Mouse (Mus musculus) forebrain, embryonic 10.5 days (tissue): ENCODE results near the gene Dlg2. TPM values are rescaled to one million over a fixed set of nuclear protein-coding genes. Genes with fewer than 3 reads are reported as not detected.

Source experiments
- DNase-seq: peaks from one replicate; pipeline ENCODE4 v3.0.0-alpha.2; 2017; ENCODE audit warnings: low spot score; ENCODE audit errors: extremely low spot score
- H3K27ac ChIP-seq: fragments of 300-500 bp; sonication (generic); 2 replicates; pipeline ENCODE4 v1.5.1; 2016; ENCODE audit warnings: mild to moderate bottlenecking
- H3K27me3 ChIP-seq: fragments of 300-500 bp; sonication (generic); 2 replicates; pipeline ENCODE4 v1.6.1; 2016; ENCODE audit warnings: mild to moderate bottlenecking; ENCODE audit not compliant: poor library complexity, severe bottlenecking
- H3K36me3 ChIP-seq: fragments of 300-500 bp; sonication (generic); replicated peaks from 2 replicates; pipeline ENCODE4 v1.6.1; 2016; ENCODE audit warnings: mild to moderate bottlenecking, moderate library complexity
- H3K4me1 ChIP-seq: fragments of 300-500 bp; sonication (generic); 2 replicates; pipeline ENCODE4 v1.6.1; 2016
- H3K4me3 ChIP-seq: fragments of 300-500 bp; sonication (generic); 2 replicates; pipeline ENCODE4 v1.5.1; 2016; ENCODE audit warnings: mild to moderate bottlenecking, moderate library complexity
- H3K9me3 ChIP-seq: fragments of 300-500 bp; sonication (generic); 2 replicates; pipeline ENCODE4 v1.6.1; 2016; ENCODE audit warnings: mild to moderate bottlenecking, moderate library complexity
- WGBS: fragments of 180-500 bp; shearing (Covaris S2); methylation state at CpG from one replicate; pipeline ENCODE4 v1.1.7; 2016; 5-methylcytosine and 5-hydroxymethylcytosine counted together
- polyA plus RNA-seq: library from polyadenylated mRNA; unstranded; fragments of >200 nt; fragmentation: Nextera tagmentation; extraction: Ambion mirVana; gene quantifications from 2 replicates; pipeline ENCODE4 v1.2.1, GENCODE M21; 2016

The Dlg2 gene
- polyA plus RNA-seq, 1 experiment from 2014 or later, result 0.95 TPM

DNA sequence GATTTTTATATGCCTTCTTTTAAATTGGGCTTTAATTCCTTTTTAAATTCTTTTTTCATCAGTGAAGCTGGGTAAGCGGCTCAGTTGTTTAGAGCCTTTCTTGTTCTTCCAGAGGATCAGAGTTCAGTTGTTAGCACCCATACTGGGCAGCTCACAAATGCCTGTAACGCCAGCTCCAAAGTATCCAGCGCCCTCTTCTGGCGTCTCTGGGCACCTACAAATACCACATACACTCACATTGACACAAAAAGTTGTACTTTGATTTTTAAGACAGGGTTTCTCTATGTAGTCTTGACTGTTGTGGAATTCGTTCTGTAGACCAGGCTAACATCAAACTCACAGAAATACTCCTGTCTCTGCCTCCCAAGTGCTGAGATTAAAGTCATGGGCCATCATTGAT lies 1932.0 kb downstream of the Dlg2 start:
- H3K36me3 ChIP-seq, result no peaks in the 10 kb centered on the region
- H3K27ac ChIP-seq, result no peak overlapping the region
- no peaks in the 10 kb centered on the region for H3K27me3 ChIP-seq
- WGBS, result 69% methylated on average over 5 of the region's 5 CpGs
- no peaks in the 10 kb centered on the region for H3K4me1 ChIP-seq
- H3K9me3 ChIP-seq, result no peaks in the 10 kb centered on the region
- DNase-seq, result no peak
- no peak overlapping the region for H3K4me3 ChIP-seq

DNA sequence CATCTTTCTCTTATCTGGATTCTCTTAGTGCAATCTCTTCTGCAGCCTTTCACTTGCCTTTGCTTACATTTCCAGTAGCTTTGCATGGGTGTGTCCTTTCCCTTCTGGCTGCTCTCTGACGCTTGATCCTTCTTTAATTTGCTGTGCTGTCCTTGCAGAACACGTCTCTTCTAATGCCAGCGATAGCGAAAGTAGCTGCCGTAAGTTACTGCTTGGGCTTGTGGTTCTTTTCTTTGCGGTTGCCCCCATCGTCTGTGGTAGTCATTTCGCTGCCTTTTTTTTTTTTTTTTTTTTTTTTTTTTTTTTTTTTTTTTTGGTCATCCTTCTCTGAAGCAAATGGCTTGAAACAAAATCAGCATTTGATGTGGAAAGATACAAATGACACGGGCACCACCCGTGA lies 1944.0 kb downstream of the Dlg2 start:
- Histone ChIP-seq H3K4me1 (no peaks in the 10 kb centered on the region), H3K27me3 (no peaks in the 10 kb centered on the region), H3K27ac (no peak overlapping the region), H3K9me3 (no peaks in the 10 kb centered on the region), H3K36me3 (no peaks in the 10 kb centered on the region), H3K4me3 (no peak overlapping the region)
- DNase-seq, result no peak
- WGBS, result 86% methylated on average over 10 of the region's 10 CpGs

DNA sequence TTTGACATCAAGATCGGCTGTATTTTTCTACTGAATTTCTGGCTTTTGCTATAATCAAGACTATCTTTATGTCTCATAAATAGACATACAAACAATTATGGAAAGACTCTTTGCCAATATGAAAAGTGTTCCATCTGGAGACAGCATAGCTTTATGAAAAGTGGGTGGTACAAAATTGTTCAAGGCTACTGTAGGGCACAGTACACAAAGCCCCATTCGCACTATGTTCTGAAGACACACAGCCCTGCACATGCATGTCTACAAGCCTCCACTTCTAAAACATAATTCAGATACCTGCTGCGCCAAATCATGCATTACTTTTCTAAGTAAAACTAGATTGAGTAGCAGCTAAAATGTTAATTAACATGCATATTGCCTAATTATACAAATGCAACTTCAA lies 1946.5 kb downstream of the Dlg2 start:
- H3K36me3 ChIP-seq, result no peaks in the 10 kb centered on the region
- no peaks in the 10 kb centered on the region for H3K4me1 ChIP-seq
- H3K9me3 ChIP-seq, result no peaks in the 10 kb centered on the region
- no peaks in the 10 kb centered on the region for H3K27me3 ChIP-seq
- 91% methylated on average over 3 of the region's 3 CpGs for WGBS
- H3K27ac ChIP-seq, result no peak overlapping the region
- no peak for DNase-seq
- no peak overlapping the region for H3K4me3 ChIP-seq

DNA sequence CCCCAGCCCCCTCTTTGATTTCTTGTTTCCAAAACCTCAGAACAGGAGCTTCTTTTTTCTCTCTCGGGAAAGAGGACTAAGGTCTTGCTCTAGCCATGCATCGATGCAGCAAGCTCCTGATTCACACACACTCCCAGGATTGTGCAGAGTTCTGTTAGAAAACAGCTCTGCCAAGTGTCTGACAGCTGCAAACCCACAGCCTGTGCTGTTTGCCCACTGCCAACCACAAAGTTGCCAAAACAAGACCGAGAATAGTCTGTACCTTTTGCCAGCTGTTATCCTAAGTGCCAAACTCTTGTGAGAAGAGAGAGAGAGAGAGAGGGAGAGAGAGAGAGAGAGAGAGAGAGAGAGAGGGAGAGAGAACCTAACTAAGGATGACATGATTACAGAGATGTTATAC lies 1948.2 kb downstream of the Dlg2 start:
- DNase-seq, result no peak
- Histone ChIP-seq H3K36me3 (no peaks in the 10 kb centered on the region), H3K4me1 (no peaks in the 10 kb centered on the region), H3K27me3 (no peaks in the 10 kb centered on the region), H3K4me3 (no peak overlapping the region), H3K9me3 (no peaks in the 10 kb centered on the region), H3K27ac (no peak overlapping the region)
- WGBS, result 86% methylated on average over 3 of the region's 3 CpGs

DNA sequence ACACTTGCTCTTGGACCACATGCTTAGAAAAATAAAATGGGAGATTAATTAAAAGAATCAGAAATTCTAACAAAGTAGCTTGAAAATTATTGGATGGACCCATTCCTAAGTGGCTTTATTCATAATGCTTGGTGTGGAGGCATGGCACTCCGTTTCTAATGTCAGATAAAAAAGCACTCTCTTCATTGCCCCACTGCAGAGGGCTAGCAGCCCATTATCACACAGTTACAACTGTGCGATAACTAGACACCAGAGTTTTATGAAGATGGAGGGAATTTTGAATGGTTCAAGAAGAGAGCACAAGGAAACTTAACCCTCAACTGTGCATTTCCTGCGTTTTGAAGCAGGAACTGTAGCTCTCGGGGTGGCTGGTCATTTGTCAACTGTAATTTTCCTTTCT lies 1950.8 kb downstream of the Dlg2 start:
- Histone ChIP-seq H3K27me3 (no peaks in the 10 kb centered on the region), H3K4me3 (no peak overlapping the region), H3K9me3 (no peaks in the 10 kb centered on the region), H3K36me3 (no peaks in the 10 kb centered on the region), H3K27ac (no peak overlapping the region), H3K4me1 (no peaks in the 10 kb centered on the region)
- WGBS, result 89% methylated on average over 4 of the region's 4 CpGs
- DNase-seq, result no peak

DNA sequence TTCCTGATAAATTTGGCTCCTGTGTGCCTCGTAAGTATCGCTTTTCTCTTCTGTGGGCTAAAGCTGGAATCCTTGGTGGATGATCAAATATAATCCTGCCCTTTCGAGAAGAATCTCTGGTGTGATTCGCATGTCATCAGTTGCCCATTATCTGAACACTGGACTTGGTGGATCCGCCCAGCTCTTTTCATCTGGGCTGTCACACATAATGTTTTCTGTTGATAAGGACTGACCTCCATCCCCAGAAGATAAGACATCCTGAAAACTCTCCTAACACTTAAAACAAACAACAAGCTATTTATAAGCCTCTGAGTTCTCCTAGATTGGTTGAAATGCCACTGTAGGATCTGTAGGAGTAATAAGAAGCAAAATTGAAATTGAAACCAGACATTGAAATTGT lies 1952.2 kb downstream of the Dlg2 start:
- H3K27ac ChIP-seq, result no peak overlapping the region
- no peak for DNase-seq
- H3K9me3 ChIP-seq, result no peaks in the 10 kb centered on the region
- WGBS, result 92% methylated on average over 5 of the region's 5 CpGs
- H3K4me1 ChIP-seq, result no peaks in the 10 kb centered on the region
- no peak overlapping the region for H3K4me3 ChIP-seq
- no peaks in the 10 kb centered on the region for H3K36me3 ChIP-seq
- H3K27me3 ChIP-seq, result no peaks in the 10 kb centered on the region

DNA sequence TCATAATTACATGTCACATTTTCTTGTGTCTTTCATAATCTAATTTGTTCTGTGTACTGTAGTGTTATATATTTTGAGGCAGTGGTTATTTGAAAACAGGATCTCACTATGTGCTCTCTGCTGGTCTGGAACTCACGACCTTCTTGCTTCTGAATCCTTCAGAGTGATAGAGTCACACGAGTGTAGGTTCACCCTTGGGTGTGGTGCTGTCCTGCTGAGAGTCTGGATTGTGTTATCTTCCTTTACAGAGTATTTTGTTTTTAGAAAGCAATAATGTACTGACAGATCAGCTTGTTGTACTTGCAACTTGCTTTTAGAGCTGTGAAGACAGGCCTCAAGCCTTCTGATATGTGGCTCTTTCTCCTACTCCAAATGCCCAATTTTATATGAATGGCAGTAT lies 1953.8 kb downstream of the Dlg2 start:
- no peaks in the 10 kb centered on the region for H3K4me1 ChIP-seq
- H3K4me3 ChIP-seq, result no peak overlapping the region
- H3K9me3 ChIP-seq, result no peaks in the 10 kb centered on the region
- no peaks in the 10 kb centered on the region for H3K27me3 ChIP-seq
- WGBS, result 91% methylated on average over 2 of the region's 2 CpGs
- no peak for DNase-seq
- no peak overlapping the region for H3K27ac ChIP-seq
- no peaks in the 10 kb centered on the region for H3K36me3 ChIP-seq

DNA sequence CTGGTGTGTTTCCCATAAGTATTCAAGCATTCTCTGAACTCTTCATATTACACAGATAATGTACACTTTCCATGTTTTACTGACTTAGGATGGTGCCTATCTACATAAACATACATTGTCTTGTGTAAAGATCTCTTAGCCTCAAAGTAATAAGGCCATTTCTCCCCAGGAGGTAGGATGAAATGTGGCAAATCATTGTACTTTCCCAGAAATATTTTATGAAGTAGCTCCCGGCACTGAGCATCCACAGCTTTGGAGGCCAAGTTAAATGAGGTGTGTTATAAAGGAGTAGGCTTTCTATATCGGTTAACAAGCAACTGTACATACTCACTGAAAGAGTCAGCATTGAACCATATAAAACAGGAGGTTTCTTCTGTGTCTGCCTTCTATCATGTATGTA lies 1960.7 kb downstream of the Dlg2 start:
- WGBS, result 94% methylated on average over 2 of the region's 2 CpGs

DNA sequence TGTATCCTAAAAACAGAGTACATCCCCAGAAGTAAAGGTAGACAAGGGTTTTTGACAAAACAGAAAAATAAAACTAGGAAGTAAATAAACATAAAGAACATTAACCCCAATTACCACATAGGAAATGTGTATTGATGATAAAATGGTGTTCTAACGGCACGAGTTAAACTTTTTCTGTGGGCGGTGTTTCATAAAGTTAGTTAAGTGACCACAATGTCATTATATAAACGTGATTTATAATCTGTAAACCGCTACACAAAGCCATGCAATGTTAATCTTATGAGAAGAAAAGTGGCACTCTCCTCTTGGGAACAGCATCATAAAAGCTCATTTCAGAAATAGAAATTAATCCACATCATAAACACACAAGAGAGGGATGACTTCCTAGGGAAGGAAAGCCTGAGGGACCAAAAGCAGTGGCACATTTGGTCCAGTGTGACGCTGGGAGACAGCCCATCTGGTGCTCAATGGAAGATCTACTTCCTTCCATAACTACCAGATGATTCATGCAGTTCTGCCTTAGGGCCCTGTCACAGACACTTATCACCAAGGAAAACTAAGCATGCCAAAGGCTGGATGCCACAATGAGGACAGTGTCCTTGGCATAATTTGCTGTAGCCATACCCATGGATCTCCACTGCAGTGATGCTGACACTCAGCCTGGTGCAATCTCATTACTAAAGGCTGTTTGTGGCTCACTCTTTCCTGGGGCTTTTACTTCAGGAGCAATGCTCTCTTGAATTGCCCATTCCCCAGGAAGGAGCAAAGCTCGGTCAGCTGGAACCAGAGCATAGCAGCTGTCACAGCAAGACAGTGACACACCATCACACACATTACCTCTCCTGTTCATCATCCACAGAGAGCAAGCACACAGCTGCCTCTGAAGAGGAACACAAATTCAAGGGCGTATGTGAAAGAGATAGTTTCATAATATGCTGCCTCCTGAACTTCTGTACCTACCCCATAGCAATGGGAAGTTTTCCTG lies 1963.3 kb downstream of the Dlg2 start:
- H3K27ac ChIP-seq, result no peak overlapping the region
- no peak for DNase-seq
- WGBS, result 89% methylated on average over 8 of the region's 8 CpGs
- H3K36me3 ChIP-seq, result no peaks in the 10 kb centered on the region
- H3K9me3 ChIP-seq, result no peaks in the 10 kb centered on the region
- H3K27me3 ChIP-seq, result no peaks in the 10 kb centered on the region
- H3K4me3 ChIP-seq, result no peak overlapping the region
- H3K4me1 ChIP-seq, result no peaks in the 10 kb centered on the region

More for the DNA sequence above, 1960.7 kb downstream of the Dlg2 start:
- H3K36me3 ChIP-seq, result no peaks in the 10 kb centered on the region
- H3K27ac ChIP-seq, result no peak overlapping the region
- no peaks in the 10 kb centered on the region for H3K9me3 ChIP-seq
- no peak overlapping the region for H3K4me3 ChIP-seq
- DNase-seq, result no peak
- H3K4me1 ChIP-seq, result no peaks in the 10 kb centered on the region
- H3K27me3 ChIP-seq, result no peaks in the 10 kb centered on the region

DNA sequence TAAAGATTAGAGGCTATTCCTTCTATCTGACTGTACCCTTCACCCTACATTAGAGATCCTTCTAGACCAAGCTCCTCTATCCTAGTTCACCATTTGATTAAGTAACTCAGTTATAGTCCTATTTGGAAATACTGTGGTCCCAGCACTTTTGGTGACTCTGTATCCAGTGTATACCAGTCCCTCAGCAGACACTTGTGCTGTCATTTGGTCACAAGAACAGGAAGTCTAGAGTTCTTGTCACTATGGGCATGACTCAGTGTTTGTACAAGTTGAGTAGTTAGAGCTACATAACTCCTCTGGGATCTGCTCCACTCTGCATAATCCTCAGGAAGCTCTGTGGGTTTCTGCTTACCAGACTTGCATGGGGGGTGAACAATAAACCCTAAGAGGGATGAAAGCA lies 1965.1 kb downstream of the Dlg2 start:
- no peaks in the 10 kb centered on the region for H3K36me3 ChIP-seq
- H3K27ac ChIP-seq, result no peak overlapping the region
- no peak for DNase-seq
- H3K27me3 ChIP-seq, result no peaks in the 10 kb centered on the region
- no peak overlapping the region for H3K4me3 ChIP-seq
- H3K4me1 ChIP-seq, result no peaks in the 10 kb centered on the region
- H3K9me3 ChIP-seq, result no peaks in the 10 kb centered on the region

DNA sequence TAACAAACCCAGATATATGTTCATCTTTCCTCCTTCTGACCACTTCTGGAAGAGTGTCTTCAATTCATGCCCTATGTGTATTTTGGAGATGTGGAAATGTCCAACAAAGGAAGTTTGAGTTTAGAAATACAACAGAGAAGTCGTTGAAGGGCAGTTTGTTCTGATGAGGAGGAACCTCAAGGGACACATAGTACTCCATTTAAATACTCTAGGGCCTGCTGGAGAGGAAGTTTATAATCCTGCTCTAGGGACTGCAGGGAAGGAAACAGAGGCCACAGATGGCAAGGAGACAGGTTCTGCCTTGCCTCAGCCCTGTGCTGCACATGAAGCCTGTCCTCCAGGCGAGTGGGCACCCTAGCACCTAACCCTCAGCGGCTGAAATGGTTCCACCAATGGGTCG lies 1965.6 kb downstream of the Dlg2 start:
- H3K27ac ChIP-seq, result no peak overlapping the region
- DNase-seq, result no peak
- no peaks in the 10 kb centered on the region for H3K27me3 ChIP-seq
- 85% methylated on average over 4 of the region's 4 CpGs for WGBS
- H3K4me1 ChIP-seq, result no peaks in the 10 kb centered on the region
- H3K4me3 ChIP-seq, result no peak overlapping the region
- no peaks in the 10 kb centered on the region for H3K9me3 ChIP-seq
- H3K36me3 ChIP-seq, result no peaks in the 10 kb centered on the region

DNA sequence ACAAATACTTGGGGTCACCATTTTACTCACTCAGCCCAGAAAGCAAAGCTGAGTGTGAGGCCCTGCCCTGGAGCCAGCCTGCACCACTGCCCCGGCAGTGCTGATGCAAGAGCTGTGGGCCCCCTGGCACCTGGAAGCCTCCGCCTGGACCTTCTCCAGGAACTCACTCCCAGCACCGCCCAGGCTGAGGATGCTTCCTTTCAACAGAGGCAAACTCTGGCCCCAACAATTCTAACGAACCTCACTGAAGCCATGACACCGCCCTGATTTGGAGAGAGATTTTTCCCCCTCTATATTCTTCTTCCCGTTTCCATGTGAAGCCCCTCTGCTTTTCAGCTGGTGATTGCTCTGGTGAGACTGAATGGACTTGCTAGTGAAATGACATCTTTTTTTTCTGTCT lies 1971.5 kb downstream of the Dlg2 start:
- Histone ChIP-seq H3K4me3 (no peak overlapping the region), H3K9me3 (no peaks in the 10 kb centered on the region), H3K4me1 (no peaks in the 10 kb centered on the region), H3K27me3 (no peaks in the 10 kb centered on the region), H3K27ac (no peak overlapping the region), H3K36me3 (no peaks in the 10 kb centered on the region)
- no peak for DNase-seq
- WGBS, result 73% methylated on average over 6 of the region's 6 CpGs

DNA sequence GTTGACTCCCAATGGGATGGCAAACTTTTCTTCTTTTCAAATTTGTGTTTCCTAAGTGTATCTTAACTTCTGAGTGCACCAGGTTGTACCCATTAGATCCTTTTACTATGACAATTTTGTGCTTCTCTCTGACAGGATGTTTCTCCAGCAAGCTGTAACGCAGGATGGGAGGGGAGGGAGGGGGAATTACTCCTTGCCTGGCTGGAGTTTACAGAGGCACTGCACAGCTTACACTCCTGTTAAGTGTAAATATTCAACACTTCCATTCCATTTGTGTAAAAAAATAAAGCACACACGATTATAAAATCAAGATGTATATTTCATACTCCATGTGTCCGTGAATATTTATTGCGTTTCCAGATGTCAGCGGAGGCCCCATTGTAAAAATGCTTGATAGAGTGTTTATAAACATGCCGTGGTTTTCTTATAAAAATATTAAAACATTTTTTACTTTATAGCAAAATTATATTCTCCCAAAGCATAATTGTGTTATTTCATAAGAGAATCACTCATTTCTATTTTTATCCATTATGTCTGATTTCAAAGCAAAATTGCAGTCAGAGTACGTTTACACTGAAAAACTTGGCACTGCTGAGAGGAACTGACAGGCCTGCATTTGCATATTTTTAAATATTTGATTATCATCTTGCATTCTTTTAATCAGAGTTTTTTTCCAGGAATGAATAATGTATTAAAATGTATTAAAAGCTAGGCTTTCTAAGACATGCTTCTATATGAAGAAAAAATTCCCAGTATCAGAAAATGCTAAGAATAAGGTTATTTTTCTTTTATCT lies 1972.5 kb downstream of the Dlg2 start:
- Histone ChIP-seq H3K27ac (no peak overlapping the region), H3K36me3 (no peaks in the 10 kb centered on the region), H3K4me3 (no peak overlapping the region), H3K4me1 (no peaks in the 10 kb centered on the region), H3K27me3 (no peaks in the 10 kb centered on the region), H3K9me3 (no peaks in the 10 kb centered on the region)
- WGBS, result 88% methylated on average over 7 of the region's 7 CpGs
- no peak for DNase-seq
